Mouse (Mus musculus) G1E (cell line): ENCODE measurements around the gene Snx10.

Experiments
- CTCF ChIP-seq: IDR thresholded peaks from 2 replicates; pipeline ENCODE4 v1.5.1; 2012; ENCODE audit warnings: low read depth, low read length, inconsistent platforms, mixed read lengths
- POLR2AphosphoS5 ChIP-seq: IDR thresholded peaks from 2 replicates; pipeline ENCODE4 v1.6.1; 2012; ENCODE audit warnings: low read depth, low read length, inconsistent platforms; ENCODE audit not compliant: insufficient replicate concordance

- TF ChIP-seq POLR2AphosphoS5 (no peak), CTCF (no peak)
Observed at GRCm38 (mm10) chr6:51612371-51613051, 88.8 kb downstream of the Snx10 start.
